Mouse (Mus musculus) lung, embryonic 15.5 days (tissue): ENCODE measurements around the gene Fstl4. TPM values are rescaled to one million over a fixed set of nuclear protein-coding genes. Genes with fewer than 3 reads are reported as not detected.
"Not testable (repeated sequence)": the region's sequence is repeated elsewhere in the genome, so short reads cannot be mapped to it uniquely, and the experiment has no call there.

ENCODE experiments used
- ATAC-seq: fragments of 200-750 bp; cut with Nextera tagmentation; 2 replicates; pipeline ENCODE4 v1.8.0; 2017; ENCODE audit warnings: moderate number of reproducible peaks, borderline replicate concordance; ENCODE audit not compliant: low FRiP score, low TSS enrichment; ENCODE audit errors: extremely low read depth
- H3K27ac ChIP-seq: fragments of 300-500 bp; sonication (generic); 2 replicates; pipeline ENCODE4 v1.5.1; 2015; ENCODE audit warnings: moderate library complexity, mild to moderate bottlenecking, inconsistent platforms
- H3K27me3 ChIP-seq: fragments of 300-500 bp; sonication (generic); 2 replicates; pipeline ENCODE4 v1.6.1; 2015; ENCODE audit warnings: inconsistent platforms
- H3K36me3 ChIP-seq: fragments of 300-500 bp; sonication (generic); 2 replicates; pipeline ENCODE4 v1.6.1; 2015; ENCODE audit warnings: inconsistent platforms
- H3K4me1 ChIP-seq: fragments of 300-500 bp; sonication (generic); 2 replicates; pipeline ENCODE4 v1.6.1; 2015; ENCODE audit warnings: inconsistent platforms
- H3K4me2 ChIP-seq: fragments of 300-500 bp; sonication (generic); 2 replicates; pipeline ENCODE4 v1.6.1; 2015; ENCODE audit warnings: inconsistent platforms, mild to moderate bottlenecking, moderate library complexity
- H3K4me3 ChIP-seq: fragments of 300-500 bp; sonication (generic); 2 replicates; pipeline ENCODE4 v1.5.1; 2015; ENCODE audit warnings: mild to moderate bottlenecking, inconsistent platforms
- H3K9ac ChIP-seq: fragments of 300-500 bp; sonication (generic); 2 replicates; pipeline ENCODE4 v1.6.1; 2015; ENCODE audit warnings: inconsistent platforms
- H3K9me3 ChIP-seq: fragments of 300-500 bp; sonication (generic); 2 replicates; pipeline ENCODE4 v1.6.1; 2016; ENCODE audit warnings: inconsistent platforms
- WGBS: fragments of 180-500 bp; shearing (Covaris S2); methylation state at CpG from one replicate; pipeline ENCODE4 v1.1.7; 2015; 5-methylcytosine and 5-hydroxymethylcytosine counted together
- polyA plus RNA-seq: library from polyadenylated mRNA; unstranded; fragments of >200 nt; fragmentation: Nextera tagmentation; extraction: Ambion mirVana; gene quantifications from 2 replicates; pipeline ENCODE4 v1.2.1, GENCODE M21; 2015

The Fstl4 gene
- polyA plus RNA-seq, 1 experiment from 2014 or later = 10.9 TPM

GRCm38 (mm10) chr11:53071602-53072001, 307.2 kb downstream of the Fstl4 start:
- H3K4me1 ChIP-seq = peaks cover 2% of the 10 kb centered on the region; the same call in 1 of the 2 replicates
- 67% methylated on average over 1 of the region's 1 CpGs for WGBS
- no peaks in the 10 kb centered on the region for H3K36me3 ChIP-seq
- ATAC-seq = no peak
- no peaks in the 10 kb centered on the region for H3K27me3 ChIP-seq
- no peak overlapping the region for H3K27ac ChIP-seq
- no peak overlapping the region for H3K9ac ChIP-seq
- H3K4me2 ChIP-seq = no peak overlapping the region
- no peak overlapping the region for H3K4me3 ChIP-seq
- no peaks in the 10 kb centered on the region for H3K9me3 ChIP-seq

DNA sequence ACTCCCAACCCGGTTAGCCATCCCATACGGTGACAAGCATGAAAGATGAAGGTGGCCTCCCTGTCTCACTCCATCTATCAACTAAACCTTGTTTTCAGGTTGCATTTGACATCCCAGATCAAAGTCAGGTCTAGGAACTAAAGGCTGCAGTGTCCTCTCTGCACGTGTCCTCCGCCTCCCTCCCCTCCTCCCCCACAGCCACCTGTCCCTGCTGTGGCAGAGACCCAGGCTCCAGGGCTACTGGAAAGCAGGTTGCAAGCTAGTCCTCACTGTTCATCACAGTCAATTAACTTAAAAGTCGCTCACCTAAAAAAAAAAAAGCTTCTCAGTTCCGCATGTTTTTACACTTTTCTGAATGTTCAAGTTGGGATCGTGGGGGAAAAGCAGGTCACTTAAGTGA, 313.2 kb downstream of the Fstl4 start:
- Histone ChIP-seq H3K27ac (no peak overlapping the region), H3K9ac (no peak overlapping the region), H3K9me3 (0 out of 2 replicates have a peak, but pooled peaks cover 3% of the 10 kb centered on the region), H3K4me1 (no peaks in the 10 kb centered on the region), H3K4me3 (no peak overlapping the region), H3K36me3 (no peaks in the 10 kb centered on the region), H3K4me2 (no peak overlapping the region), H3K27me3 (no peaks in the 10 kb centered on the region)
- no peak for ATAC-seq
- 65% methylated on average over 7 of the region's 7 CpGs for WGBS

DNA sequence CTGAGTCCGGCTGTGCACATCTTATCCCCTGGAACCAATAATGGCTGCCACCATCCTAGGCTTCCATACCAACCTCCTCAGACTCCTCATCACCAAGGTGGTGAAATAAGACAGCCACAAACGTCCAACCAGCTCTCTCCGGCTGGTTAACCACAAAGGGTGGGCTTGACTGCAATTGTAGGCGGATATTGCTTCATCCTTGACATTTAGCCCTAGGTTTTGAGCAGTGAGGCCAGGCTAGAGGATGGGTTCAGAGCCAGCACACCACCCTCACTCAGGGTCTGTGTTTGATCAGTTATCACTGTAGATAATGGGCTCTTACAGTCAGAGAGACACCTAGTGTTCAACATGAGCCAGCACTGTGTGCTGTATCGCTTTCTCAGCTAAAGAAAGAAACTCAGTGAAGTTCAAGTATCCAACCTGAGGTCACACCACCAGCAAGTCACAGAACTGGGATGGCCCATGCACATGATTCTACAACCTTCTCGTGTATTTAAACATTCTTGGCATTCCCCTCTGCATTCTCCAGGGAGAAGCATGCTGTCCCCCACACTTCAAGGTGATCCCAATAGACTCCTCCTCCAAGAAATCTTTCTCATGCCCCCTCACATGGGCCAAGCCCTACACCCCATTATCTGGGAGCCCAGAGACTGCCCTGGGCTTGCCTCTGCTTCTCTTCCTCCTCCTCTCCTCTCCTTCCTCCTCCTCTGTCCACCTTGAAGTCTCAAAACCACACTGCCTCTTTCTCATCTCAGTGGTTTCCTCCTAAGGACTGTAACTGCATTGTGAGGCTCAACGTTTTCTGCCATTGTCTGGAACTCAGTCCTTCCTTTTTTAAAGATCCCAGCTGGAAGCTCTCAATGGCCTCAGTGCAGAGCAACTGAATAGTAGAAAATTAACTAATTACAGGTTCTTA, 314.2 kb downstream of the Fstl4 start:
- H3K9me3 ChIP-seq = 0 out of 2 replicates have a peak, but pooled peaks cover 3% of the 10 kb centered on the region
- H3K9ac ChIP-seq = no peak overlapping the region
- H3K4me3 ChIP-seq = no peak overlapping the region
- H3K4me1 ChIP-seq = no peaks in the 10 kb centered on the region
- no peak overlapping the region for H3K27ac ChIP-seq
- ATAC-seq = no peak
- H3K27me3 ChIP-seq = no peaks in the 10 kb centered on the region
- WGBS = 64% methylated on average over 7 of the region's 7 CpGs
- H3K4me2 ChIP-seq = no peak overlapping the region
- no peaks in the 10 kb centered on the region for H3K36me3 ChIP-seq

DNA sequence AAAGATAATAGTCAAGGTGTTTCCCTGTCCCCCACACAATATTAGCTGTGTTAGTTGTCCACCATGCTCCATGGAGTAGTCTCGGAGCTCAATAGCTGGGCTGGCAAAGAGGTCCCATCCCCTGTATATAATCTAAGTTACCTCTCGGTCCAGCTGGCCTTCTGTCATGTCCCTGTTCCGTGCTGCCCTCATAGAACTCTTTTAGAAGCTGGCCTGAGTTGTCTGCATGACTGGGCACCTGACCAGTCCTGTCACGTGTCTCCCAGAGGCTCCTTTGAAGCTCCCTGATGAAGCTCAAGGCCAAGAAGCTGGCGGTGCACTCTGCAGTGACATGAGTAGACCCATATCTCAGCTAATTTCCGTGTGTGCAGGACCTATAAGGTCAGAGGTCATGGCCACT, 316.9 kb downstream of the Fstl4 start:
- ATAC-seq = no peak
- peaks cover 6% of the 10 kb centered on the region; the same call in 1 of the 2 replicates for H3K4me1 ChIP-seq
- 0 out of 2 replicates have a peak, but pooled peaks cover 3% of the 10 kb centered on the region for H3K9me3 ChIP-seq
- H3K27ac ChIP-seq = no peak overlapping the region
- no peaks in the 10 kb centered on the region for H3K36me3 ChIP-seq
- 79% methylated on average over 6 of the region's 6 CpGs for WGBS
- no peak overlapping the region for H3K9ac ChIP-seq
- H3K27me3 ChIP-seq = no peaks in the 10 kb centered on the region
- H3K4me2 ChIP-seq = no peak overlapping the region
- no peak overlapping the region for H3K4me3 ChIP-seq

DNA sequence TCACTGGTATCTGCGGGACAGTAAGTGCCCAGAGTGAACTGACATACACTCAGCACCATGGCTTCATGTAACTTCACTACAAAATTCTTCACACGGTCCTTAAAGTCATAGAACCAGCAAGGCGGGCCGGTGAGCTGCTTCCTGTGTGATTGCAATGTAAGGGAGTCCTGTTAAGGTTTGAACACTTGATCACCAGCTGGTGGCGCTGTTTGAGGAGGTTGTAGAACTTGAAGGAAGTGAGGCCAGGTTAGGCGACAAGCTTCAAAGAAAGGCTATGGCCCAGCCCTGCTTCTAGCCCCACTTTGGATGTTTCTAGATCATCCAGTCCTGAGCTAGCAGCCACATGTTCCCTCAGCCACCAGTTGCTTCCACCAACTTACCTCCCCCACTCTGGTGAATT, 320.9 kb downstream of the Fstl4 start:
- H3K27me3 ChIP-seq = no peaks in the 10 kb centered on the region
- H3K9ac ChIP-seq = no peak overlapping the region
- no peak overlapping the region for H3K4me3 ChIP-seq
- no peaks in the 10 kb centered on the region for H3K36me3 ChIP-seq
- no peaks in the 10 kb centered on the region for H3K9me3 ChIP-seq
- whole genome bisulfite sequencing = 70% methylated on average over 6 of the region's 6 CpGs
- ATAC-seq = 0 out of 2 replicates have a peak, but pooled peaks have one; percentile 19
- peaks cover 6% of the 10 kb centered on the region; the same call in 1 of the 2 replicates for H3K4me1 ChIP-seq
- no peak overlapping the region for H3K4me2 ChIP-seq
- H3K27ac ChIP-seq = no peak overlapping the region

DNA sequence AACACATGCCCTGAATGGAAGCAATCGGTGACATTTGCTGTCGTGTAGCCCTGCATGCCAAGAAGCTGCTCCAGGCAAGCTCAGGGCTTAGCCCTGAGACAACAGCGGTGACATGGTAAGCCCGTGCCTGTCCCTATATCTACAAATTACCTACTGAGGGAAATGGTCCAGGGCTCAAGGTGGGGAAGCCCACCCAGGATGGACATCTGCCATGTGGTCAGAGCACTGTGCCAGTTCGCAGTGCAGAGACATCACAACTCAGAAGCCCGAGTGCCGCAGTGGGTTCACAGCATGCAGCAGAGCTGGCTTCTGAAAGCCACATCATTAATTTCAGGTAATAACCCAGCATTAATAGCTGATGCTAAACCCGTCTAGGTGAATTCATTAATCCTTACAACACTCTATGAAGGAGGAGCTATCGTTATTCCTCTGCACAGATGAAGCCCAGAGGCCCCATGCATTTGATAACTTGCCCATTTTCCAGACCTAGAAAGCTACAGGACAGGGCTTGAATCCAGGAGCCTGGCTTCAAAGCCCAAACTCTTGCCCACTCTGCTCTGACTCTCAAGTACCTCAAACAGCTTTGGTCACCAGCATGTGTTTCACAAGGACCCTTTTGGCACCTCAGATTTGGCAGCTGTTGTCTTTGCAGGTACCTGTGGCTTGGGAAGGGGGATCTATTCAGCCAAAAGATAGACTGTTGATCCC, 321.6 kb downstream of the Fstl4 start:
- Histone ChIP-seq H3K4me3 (no peak overlapping the region), H3K9ac (no peak overlapping the region), H3K4me1 (peaks cover 6% of the 10 kb centered on the region; the same call in 1 of the 2 replicates), H3K4me2 (no peak overlapping the region), H3K27ac (no peak overlapping the region), H3K27me3 (no peaks in the 10 kb centered on the region), H3K36me3 (no peaks in the 10 kb centered on the region), H3K9me3 (no peaks in the 10 kb centered on the region)
- no peak for ATAC-seq
- WGBS = 64% methylated on average over 9 of the region's 9 CpGs

DNA sequence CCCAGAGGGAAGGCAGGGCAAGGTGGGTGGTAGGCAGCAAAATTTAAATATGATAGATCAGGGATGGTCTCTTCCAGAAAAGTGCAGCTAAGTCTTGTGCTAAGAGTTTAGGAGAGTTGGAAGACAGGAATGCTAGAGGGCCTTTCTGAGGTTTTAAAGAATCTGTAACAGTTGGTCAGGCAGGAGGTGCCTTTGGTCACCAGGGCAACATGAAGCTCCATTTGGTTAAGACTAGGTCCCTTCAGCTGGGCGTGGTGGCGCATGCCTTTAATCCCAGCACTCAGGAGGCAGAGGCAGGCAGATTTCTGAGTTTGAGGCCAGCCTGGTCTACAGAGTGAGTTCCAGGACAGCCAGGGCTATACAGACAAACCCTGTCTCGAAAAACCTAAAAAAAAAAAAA, 323.5 kb downstream of the Fstl4 start:
- H3K4me2 ChIP-seq, H3K36me3 ChIP-seq, H3K27me3 ChIP-seq, H3K4me3 ChIP-seq, H3K27ac ChIP-seq, H3K9me3 ChIP-seq, ATAC-seq, H3K4me1 ChIP-seq, H3K9ac ChIP-seq: not testable (repeated sequence)
- WGBS = 83% methylated on average over 3 of the region's 3 CpGs

GRCm38 (mm10) chr11:53091596-53091995, 327.2 kb downstream of the Fstl4 start:
- Histone ChIP-seq H3K9ac (no peak overlapping the region), H3K9me3 (no peaks in the 10 kb centered on the region), H3K4me3 (no peak overlapping the region), H3K4me2 (no peak overlapping the region), H3K27me3 (no peaks in the 10 kb centered on the region), H3K36me3 (no peaks in the 10 kb centered on the region), H3K27ac (no peak overlapping the region), H3K4me1 (no peaks in the 10 kb centered on the region)
- ATAC-seq = no peak
- WGBS = 40% methylated on average over 5 of the region's 5 CpGs

GRCm38 (mm10) chr11:53096871-53097270, 332.4 kb downstream of the Fstl4 start:
- H3K4me2 ChIP-seq = no peak overlapping the region
- 71% methylated on average over 9 of the region's 9 CpGs for WGBS
- ATAC-seq = no peak
- H3K4me1 ChIP-seq = peaks cover 18% of the 10 kb centered on the region
- no peak overlapping the region for H3K9ac ChIP-seq
- H3K27ac ChIP-seq = no peak overlapping the region
- no peaks in the 10 kb centered on the region for H3K27me3 ChIP-seq
- H3K9me3 ChIP-seq = no peaks in the 10 kb centered on the region
- H3K36me3 ChIP-seq = no peaks in the 10 kb centered on the region
- no peak overlapping the region for H3K4me3 ChIP-seq

GRCm38 (mm10) chr11:53097331-53097730, 332.9 kb downstream of the Fstl4 start:
- Histone ChIP-seq H3K27me3 (no peaks in the 10 kb centered on the region), H3K9ac (no peak overlapping the region), H3K27ac (no peak overlapping the region), H3K9me3 (no peaks in the 10 kb centered on the region), H3K4me3 (no peak overlapping the region), H3K4me2 (no peak overlapping the region), H3K36me3 (no peaks in the 10 kb centered on the region), H3K4me1 (peaks cover 18% of the 10 kb centered on the region)
- WGBS = 83% methylated on average over 8 of the region's 8 CpGs
- ATAC-seq = no peak

- no peaks in the 10 kb centered on the region for H3K27me3 ChIP-seq
- 80% methylated on average over 6 of the region's 6 CpGs for WGBS
- H3K36me3 ChIP-seq = no peaks in the 10 kb centered on the region
- peaks cover 18% of the 10 kb centered on the region for H3K4me1 ChIP-seq
- ATAC-seq = no peak
- no peaks in the 10 kb centered on the region for H3K9me3 ChIP-seq
- no peak overlapping the region for H3K4me2 ChIP-seq
- H3K9ac ChIP-seq = no peak overlapping the region
- H3K4me3 ChIP-seq = no peak overlapping the region
- H3K27ac ChIP-seq = no peak overlapping the region
Measured at GRCm38 (mm10) chr11:53097870-53098269, 333.4 kb downstream of the Fstl4 start.

DNA sequence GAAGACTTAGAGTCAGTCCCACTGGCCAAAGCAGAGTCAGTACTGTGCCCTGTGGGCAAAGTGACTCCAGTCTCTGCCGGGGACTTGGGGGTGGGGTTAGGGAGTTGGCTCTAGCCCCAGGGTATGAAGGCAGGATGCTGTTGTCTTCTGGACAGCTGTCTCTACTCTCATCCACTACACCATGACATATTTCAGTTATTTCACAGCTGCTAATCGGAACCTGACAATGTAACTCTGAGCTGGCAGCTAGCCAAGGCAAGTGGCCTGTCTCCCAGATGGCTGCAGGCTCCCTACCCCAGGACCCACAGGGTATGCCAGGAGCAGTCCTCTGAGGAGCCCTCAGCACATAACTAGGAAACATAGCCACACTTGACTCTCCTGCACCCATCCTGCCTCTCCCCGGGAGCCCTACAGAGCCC, 334.4 kb downstream of the Fstl4 start:
- Histone ChIP-seq H3K27ac (no peak overlapping the region; the same call in 1 of the 2 replicates), H3K36me3 (no peaks in the 10 kb centered on the region), H3K4me2 (no peak overlapping the region), H3K27me3 (no peaks in the 10 kb centered on the region), H3K9me3 (no peaks in the 10 kb centered on the region), H3K4me3 (no peak overlapping the region), H3K9ac (no peak overlapping the region), H3K4me1 (peaks cover 18% of the 10 kb centered on the region)
- 16% methylated on average over 3 of the region's 3 CpGs for WGBS
- peak; percentile 90 for ATAC-seq
